Mouse (Mus musculus) lung, embryonic 15.5 days (tissue): Measurements from ENCODE around the gene Mef2d. TPM values are rescaled to one million over a fixed set of nuclear protein-coding genes. Genes with fewer than 3 reads are reported as not detected.
A peak's percentile ranks its signal among the peaks of the same experiment; 100 is the strongest.

Experiments used
- ATAC-seq: fragments of 200-750 bp; cut with Nextera tagmentation; 2 replicates; pipeline ENCODE4 v1.8.0; 2017; ENCODE audit warnings: moderate number of reproducible peaks, borderline replicate concordance; ENCODE audit not compliant: low FRiP score, low TSS enrichment; ENCODE audit errors: extremely low read depth
- H3K27ac ChIP-seq: fragments of 300-500 bp; sonication (generic); 2 replicates; pipeline ENCODE4 v1.5.1; 2015; ENCODE audit warnings: moderate library complexity, mild to moderate bottlenecking, inconsistent platforms
- H3K27me3 ChIP-seq: fragments of 300-500 bp; sonication (generic); 2 replicates; pipeline ENCODE4 v1.6.1; 2015; ENCODE audit warnings: inconsistent platforms
- H3K36me3 ChIP-seq: fragments of 300-500 bp; sonication (generic); 2 replicates; pipeline ENCODE4 v1.6.1; 2015; ENCODE audit warnings: inconsistent platforms
- H3K4me1 ChIP-seq: fragments of 300-500 bp; sonication (generic); 2 replicates; pipeline ENCODE4 v1.6.1; 2015; ENCODE audit warnings: inconsistent platforms
- H3K4me2 ChIP-seq: fragments of 300-500 bp; sonication (generic); 2 replicates; pipeline ENCODE4 v1.6.1; 2015; ENCODE audit warnings: inconsistent platforms, mild to moderate bottlenecking, moderate library complexity
- H3K4me3 ChIP-seq: fragments of 300-500 bp; sonication (generic); 2 replicates; pipeline ENCODE4 v1.5.1; 2015; ENCODE audit warnings: mild to moderate bottlenecking, inconsistent platforms
- H3K9ac ChIP-seq: fragments of 300-500 bp; sonication (generic); 2 replicates; pipeline ENCODE4 v1.6.1; 2015; ENCODE audit warnings: inconsistent platforms
- H3K9me3 ChIP-seq: fragments of 300-500 bp; sonication (generic); 2 replicates; pipeline ENCODE4 v1.6.1; 2016; ENCODE audit warnings: inconsistent platforms
- WGBS: fragments of 180-500 bp; shearing (Covaris S2); methylation state at CpG from one replicate; pipeline ENCODE4 v1.1.7; 2015; 5-methylcytosine and 5-hydroxymethylcytosine counted together
- microRNA-seq: library from miRNA; unstranded; fragments of <30 nt; microRNA quantifications from one replicate; pipeline ENCODE4, GENCODE M21; 2016
- polyA plus RNA-seq: library from polyadenylated mRNA; unstranded; fragments of >200 nt; fragmentation: Nextera tagmentation; extraction: Ambion mirVana; gene quantifications from 2 replicates; pipeline ENCODE4 v1.2.1, GENCODE M21; 2015

Mef2d gene
- polyA plus RNA-seq, 1 experiment from 2014 or later: 20.4 TPM

DNA sequence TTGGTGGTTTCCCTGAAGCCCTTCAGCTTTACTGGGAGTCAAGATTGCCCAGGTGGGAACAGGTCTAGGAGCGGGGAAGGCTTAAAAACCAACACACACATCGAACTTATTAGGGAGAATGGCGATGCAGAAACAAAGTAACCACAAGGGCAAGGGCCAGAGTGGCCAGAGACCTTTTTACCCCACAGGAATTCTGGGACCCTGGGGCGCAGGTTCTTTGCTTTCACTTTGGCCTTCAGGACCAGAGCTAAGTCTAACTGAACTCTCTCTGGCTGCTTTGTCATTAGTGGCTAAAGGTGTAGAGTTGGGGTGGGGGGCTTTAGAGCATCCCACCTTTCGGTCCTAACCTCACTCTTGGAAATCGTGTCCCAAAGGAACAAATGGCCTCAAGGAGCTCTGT is 73.9 kb downstream of the Mef2d start:
- no peaks in the 10 kb centered on the region for H3K36me3 ChIP-seq
- WGBS: 5% methylated on average over 6 of the region's 6 CpGs
- peak overlapping the region; percentile 48; the same call in 1 of the 2 replicates for H3K4me2 ChIP-seq
- H3K4me3 ChIP-seq: peak overlapping the region; percentile 32; the same call in 1 of the 2 replicates
- ATAC-seq: no peak
- no peaks in the 10 kb centered on the region for H3K9me3 ChIP-seq
- H3K27me3 ChIP-seq: peaks cover 98% of the 10 kb centered on the region
- peaks cover 12% of the 10 kb centered on the region for H3K4me1 ChIP-seq
- H3K27ac ChIP-seq: no peak overlapping the region
- no peak overlapping the region for H3K9ac ChIP-seq

DNA sequence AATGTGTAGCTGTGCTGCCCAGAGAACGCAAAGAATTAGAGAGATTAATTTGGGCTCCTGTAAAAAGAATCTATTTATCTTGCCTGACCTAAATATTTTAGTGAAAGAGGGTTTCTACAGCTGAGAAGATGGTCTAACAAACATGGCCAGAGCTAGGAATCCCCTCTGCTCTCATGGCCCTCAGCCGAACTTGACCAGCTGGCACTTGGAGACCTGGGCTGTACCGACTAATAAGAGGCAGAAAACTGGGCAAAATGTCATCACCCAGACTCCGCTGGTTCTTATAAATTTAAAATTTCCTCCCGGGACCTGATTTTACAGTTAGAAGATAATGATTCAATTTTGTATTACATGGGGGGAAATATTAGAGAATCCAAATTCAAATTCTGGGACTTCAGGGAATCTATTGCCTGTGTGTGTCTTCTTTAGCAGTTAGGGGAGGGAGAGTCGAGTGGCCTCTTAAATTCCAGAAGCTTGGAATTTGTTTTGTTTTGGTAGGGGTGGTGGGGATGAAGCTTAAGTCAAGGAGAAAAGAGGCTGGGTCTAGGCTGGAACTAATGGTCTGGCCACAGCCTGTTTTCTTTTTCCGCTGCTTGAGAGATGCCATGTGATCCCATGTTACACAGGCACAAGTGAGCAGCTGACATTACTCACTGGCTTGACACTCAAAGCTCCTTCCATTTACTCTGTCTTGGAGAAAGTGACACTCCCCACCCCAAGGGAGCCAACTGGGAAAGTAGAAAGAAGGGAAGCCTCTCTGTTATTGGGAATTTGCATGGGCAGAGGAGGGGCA is 74.6 kb downstream of the Mef2d start:
- H3K9ac ChIP-seq: no peak overlapping the region
- no peak overlapping the region for H3K4me2 ChIP-seq
- H3K36me3 ChIP-seq: no peaks in the 10 kb centered on the region
- no peaks in the 10 kb centered on the region for H3K9me3 ChIP-seq
- no peak for ATAC-seq
- H3K4me3 ChIP-seq: 0 out of 2 replicates have a peak overlapping the region, but pooled peaks have one; percentile 32
- 9% methylated on average over 7 of the region's 7 CpGs for WGBS
- peaks cover 98% of the 10 kb centered on the region for H3K27me3 ChIP-seq
- no peak overlapping the region for H3K27ac ChIP-seq
- H3K4me1 ChIP-seq: peaks cover 12% of the 10 kb centered on the region

DNA sequence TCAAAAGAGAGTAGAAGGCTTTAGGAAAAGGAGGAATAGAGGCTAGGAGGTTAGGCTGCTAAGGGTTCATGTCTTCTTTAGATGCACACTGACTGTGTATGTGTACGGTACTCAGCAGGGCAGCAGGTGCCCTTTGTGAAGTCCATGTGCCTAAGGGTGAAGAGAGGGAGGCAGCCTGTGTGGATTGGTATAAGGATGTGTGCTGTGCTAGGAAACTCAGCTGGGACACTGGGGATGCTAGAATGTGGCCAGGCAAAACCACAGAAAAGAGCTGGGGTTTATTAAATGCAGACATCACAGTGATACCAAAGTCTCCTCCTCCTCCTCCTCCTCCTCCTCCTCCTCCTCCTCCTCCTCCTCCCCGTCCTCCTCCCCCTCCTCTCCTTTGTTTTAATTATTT is 75.5 kb downstream of the Mef2d start:
- Histone ChIP-seq H3K27me3 (peaks cover 99% of the 10 kb centered on the region), H3K4me2 (no peak overlapping the region), H3K27ac (no peak overlapping the region), H3K4me1 (peaks cover 12% of the 10 kb centered on the region), H3K36me3 (no peaks in the 10 kb centered on the region), H3K4me3 (no peak overlapping the region), H3K9ac (no peak overlapping the region), H3K9me3 (no peaks in the 10 kb centered on the region)
- WGBS: 58% methylated on average over 1 of the region's 2 CpGs
- no peak for ATAC-seq

DNA sequence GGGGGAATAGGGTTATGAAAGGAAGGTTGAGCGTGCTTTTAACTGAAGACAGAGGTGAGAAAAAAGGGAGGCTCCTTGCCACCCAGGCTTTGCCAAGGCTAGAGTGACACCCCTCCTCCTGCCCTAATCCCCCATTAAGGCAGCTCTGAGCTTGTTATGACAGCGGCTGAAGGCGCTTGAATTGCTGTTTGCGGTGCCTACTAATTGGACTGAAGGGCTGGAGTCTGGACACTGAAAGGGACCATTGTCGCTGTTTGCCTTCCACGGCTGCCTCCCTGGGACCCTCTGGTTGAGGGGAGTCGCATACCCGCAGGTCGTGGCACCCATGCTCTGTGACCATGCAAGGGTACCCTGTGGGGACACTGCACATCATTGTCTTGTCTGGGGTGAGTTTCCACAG is 77.8 kb downstream of the Mef2d start:
- ATAC-seq: no peak
- no peaks in the 10 kb centered on the region for H3K36me3 ChIP-seq
- WGBS: 27% methylated on average over 9 of the region's 9 CpGs
- peaks cover 90% of the 10 kb centered on the region for H3K27me3 ChIP-seq
- H3K4me2 ChIP-seq: no peak overlapping the region
- H3K4me1 ChIP-seq: peaks cover 11% of the 10 kb centered on the region
- H3K9ac ChIP-seq: no peak overlapping the region
- H3K27ac ChIP-seq: no peak overlapping the region
- H3K9me3 ChIP-seq: no peaks in the 10 kb centered on the region
- H3K4me3 ChIP-seq: no peak overlapping the region

DNA sequence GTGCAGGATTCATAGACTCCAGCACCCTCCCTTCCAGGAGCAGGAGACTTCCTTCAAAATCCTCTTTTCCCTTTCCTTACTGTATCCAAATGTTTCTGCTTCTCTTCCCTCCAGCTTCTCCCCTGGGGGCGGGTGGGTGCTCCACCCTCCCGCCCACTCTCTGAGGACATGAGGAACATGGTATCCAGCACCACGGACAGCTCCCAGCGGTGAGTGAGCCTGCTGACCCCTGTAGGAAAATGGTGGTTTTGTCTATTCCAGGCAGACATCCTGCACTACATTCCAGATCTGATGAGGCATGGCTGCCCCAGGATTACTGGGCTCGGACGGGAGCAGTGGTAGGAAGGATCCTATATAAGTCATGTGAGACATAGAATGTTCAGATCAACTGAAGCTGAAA is 78.7 kb downstream of the Mef2d start:
- Histone ChIP-seq H3K4me3 (no peak overlapping the region), H3K9ac (no peak overlapping the region), H3K9me3 (no peaks in the 10 kb centered on the region), H3K27ac (no peak overlapping the region), H3K4me2 (no peak overlapping the region), H3K4me1 (peaks cover 2% of the 10 kb centered on the region; the same call in 1 of the 2 replicates), H3K27me3 (peaks cover 81% of the 10 kb centered on the region), H3K36me3 (no peaks in the 10 kb centered on the region)
- 0% methylated on average over 6 of the region's 6 CpGs for WGBS
- ATAC-seq: peak; percentile 46; the same call in 1 of the 2 replicates

Small RNA genes within 50 kb of the gene (microRNA-seq; reads per million reads assigned to microRNA genes)
- gene Gm25641 (not detected), gene Mir3093 (not detected), gene Mir9-1 (not detected)

Other genes with a start within 250 kb of the Mef2d start
- gene Hdgf, start 236.1 kb upstream of the Mef2d start, polyA plus RNA-seq: 258 and 260 TPM in 2 replicates
- gene Mrpl24, start 222.9 kb upstream of the Mef2d start, polyA plus RNA-seq: 70.5 and 70.9 TPM in 2 replicates
- gene Isg20l2, start 212.1 kb upstream of the Mef2d start, polyA plus RNA-seq: 60.1 and 63.0 TPM in 2 replicates
- 18.3 and 18.5 TPM in 2 replicates for gene Rrnad1, start 211.7 kb upstream of the Mef2d start, polyA plus RNA-seq
- 8.1 and 10.4 TPM in 2 replicates for gene Crabp2, start 193.7 kb upstream of the Mef2d start, polyA plus RNA-seq
- 30.1 and 32.4 TPM in 2 replicates for gene Nes, start 171.3 kb upstream of the Mef2d start, polyA plus RNA-seq
- gene Bcan, start 142.1 kb upstream of the Mef2d start, polyA plus RNA-seq: 0.07 and 0.18 TPM in 2 replicates
- 0.07 and 0.23 TPM in 2 replicates for gene Hapln2, start 114.8 kb upstream of the Mef2d start, polyA plus RNA-seq
- gene Gpatch4, start 99.3 kb upstream of the Mef2d start, polyA plus RNA-seq: 30.6 and 31.6 TPM in 2 replicates
- gene Naxe, start 83.9 kb upstream of the Mef2d start, polyA plus RNA-seq: 199 and 215 TPM in 2 replicates
- gene Ttc24, start 64.1 kb upstream of the Mef2d start, polyA plus RNA-seq: not detected in 2 replicates
- gene Iqgap3, start 60.4 kb upstream of the Mef2d start, polyA plus RNA-seq: 25.2 and 26.6 TPM in 2 replicates
- gene Rhbg, start 112.3 kb downstream of the Mef2d start, polyA plus RNA-seq: 0.34 and 0.42 TPM in 2 replicates
- 0.23 and 0.35 TPM in 2 replicates for gene Gm38392, start 144.8 kb downstream of the Mef2d start, polyA plus RNA-seq
- 10.0 and 12.2 TPM in 2 replicates for gene Tsacc, start 154.6 kb downstream of the Mef2d start, polyA plus RNA-seq
- 525 and 549 TPM in 2 replicates for gene Cct3, start 154.7 kb downstream of the Mef2d start, polyA plus RNA-seq
- 192 and 203 TPM in 2 replicates for gene Glmp, start 182.7 kb downstream of the Mef2d start, polyA plus RNA-seq
- 7.5 and 9.5 TPM in 2 replicates for gene Tmem79, start 193.8 kb downstream of the Mef2d start, polyA plus RNA-seq
- gene Smg5, start 193.9 kb downstream of the Mef2d start, polyA plus RNA-seq: 49.4 and 53.1 TPM in 2 replicates
- 9.5 and 10.1 TPM in 2 replicates for gene Paqr6, start 222.2 kb downstream of the Mef2d start, polyA plus RNA-seq
- not detected in 2 replicates for gene Bglap3, start 230.4 kb downstream of the Mef2d start, polyA plus RNA-seq
- not detected in 2 replicates for gene Bglap2, start 236.3 kb downstream of the Mef2d start, polyA plus RNA-seq
- 0.53 TPM in 1 of 2 replicates, not detected in the other for gene Bglap, start 242.1 kb downstream of the Mef2d start, polyA plus RNA-seq